Mouse (Mus musculus): ENCODE measurements around the gene Nrxn1. TPM values are rescaled to one million over a fixed set of nuclear protein-coding genes. Genes with fewer than 3 reads are reported as not detected.
A peak's percentile ranks its signal among the peaks of the same experiment; 100 is the strongest.

The Nrxn1 gene
- polyA plus RNA-seq, 1 experiment from 2014 or later: 2.1 TPM

DNA sequence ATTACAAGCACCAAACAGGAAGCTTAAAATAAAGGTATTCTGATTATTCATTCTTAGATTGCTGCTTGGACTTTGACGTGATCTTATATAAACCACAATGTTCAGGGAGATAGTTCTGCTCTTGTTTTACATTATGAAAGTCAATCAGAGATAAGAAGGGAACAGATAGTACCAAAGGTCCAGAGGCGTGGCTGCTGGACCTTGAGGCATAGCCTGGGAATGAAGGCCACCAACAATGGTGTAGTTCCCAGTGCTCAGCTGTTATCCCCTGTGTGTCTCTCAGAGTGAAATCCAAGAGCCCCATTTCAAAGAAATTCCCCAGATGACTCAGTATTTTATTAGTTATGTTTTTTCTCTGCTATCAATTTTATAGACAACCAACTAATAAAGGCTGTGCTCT is 294.2 kb downstream of the Nrxn1 start:
- peak; percentile 98 for ATAC-seq
- 55% methylated on average over 2 of the region's 2 CpGs for WGBS
- H3K4me3 ChIP-seq (ENCODE audit: low read length): no peak overlapping the region
- H3K36me3 ChIP-seq (ENCODE audit: control insufficient read depth, insufficient read depth, low read length): no peaks in the 10 kb centered on the region
- no peak overlapping the region for H3K9ac ChIP-seq (ENCODE audit: low read depth, low read length)
- no peak overlapping the region; the same call in 1 of the 2 replicates for H3K27ac ChIP-seq (ENCODE audit: low read length)
- no peaks in the 10 kb centered on the region for H3K9me3 ChIP-seq (ENCODE audit: control insufficient read depth, low read length)
- H3K4me1 ChIP-seq (ENCODE audit: control insufficient read depth, insufficient read depth, low read length): no peaks in the 10 kb centered on the region
- no peak overlapping the region for H3K4me2 ChIP-seq (ENCODE audit: low read depth, low read length)
- H3K27me3 ChIP-seq (replicated peaks; ENCODE audit: control insufficient read depth, insufficient read depth, low read length): no peaks in the 10 kb centered on the region

DNA sequence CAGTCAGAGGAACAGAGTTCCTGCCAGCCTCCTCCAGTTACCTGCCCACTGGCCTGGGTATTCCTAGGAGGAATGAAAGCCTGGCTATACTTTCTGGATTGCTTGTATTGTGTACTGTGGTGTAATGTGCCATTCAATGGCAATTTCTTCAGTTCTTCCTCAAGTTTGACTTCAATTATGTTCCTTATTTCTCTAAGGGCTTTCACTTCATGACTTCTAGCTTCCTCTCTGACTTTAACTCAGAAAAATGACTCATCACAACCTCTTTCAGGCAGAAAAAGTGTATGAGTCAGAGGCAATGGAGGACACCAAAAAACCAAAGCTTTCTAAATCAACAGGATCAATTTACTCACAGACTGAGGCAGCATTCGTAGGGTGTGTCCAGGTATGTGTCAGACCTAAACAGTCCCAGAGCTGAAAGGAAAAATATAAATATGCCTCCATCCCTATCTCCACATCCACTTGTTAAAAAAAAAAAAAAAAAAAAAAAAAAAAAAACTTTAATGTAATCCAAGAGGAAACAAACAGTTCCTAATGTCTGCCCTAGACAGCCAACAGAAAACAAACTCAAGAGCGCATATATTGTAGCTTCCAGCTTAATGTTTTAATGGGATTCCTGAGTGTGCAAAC is 295.1 kb downstream of the Nrxn1 start:
- H3K27ac ChIP-seq (ENCODE audit: low read length): no peak overlapping the region

DNA sequence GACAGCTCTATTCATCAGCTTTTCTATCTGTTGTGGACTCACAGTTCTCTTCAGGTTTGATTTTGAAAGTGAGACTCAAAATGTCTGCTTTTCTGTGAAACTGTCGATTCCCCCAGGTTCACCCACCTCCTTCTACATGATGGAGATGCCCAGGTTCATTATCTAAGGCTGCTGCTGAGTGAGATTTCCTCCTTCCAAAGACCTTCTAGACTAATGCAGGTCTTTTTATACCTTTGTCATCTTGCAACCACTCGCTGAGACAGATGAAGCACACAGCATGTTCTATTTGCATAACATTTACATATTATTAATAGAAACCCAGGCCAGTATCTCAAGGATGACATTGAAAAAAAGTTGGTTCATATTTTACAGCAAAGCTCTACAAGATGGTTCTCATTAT is 295.9 kb downstream of the Nrxn1 start:
- 78% methylated on average over 2 of the region's 2 CpGs for WGBS

More for the DNA sequence above, 295.1 kb downstream of the Nrxn1 start:
- Histone ChIP-seq H3K4me1 (ENCODE audit: control insufficient read depth, insufficient read depth, low read length) (no peaks in the 10 kb centered on the region), H3K9ac (ENCODE audit: low read depth, low read length) (no peak overlapping the region), H3K4me2 (ENCODE audit: low read depth, low read length) (no peak overlapping the region), H3K4me3 (ENCODE audit: low read length) (no peak overlapping the region), H3K27me3 (replicated peaks; ENCODE audit: control insufficient read depth, insufficient read depth, low read length) (no peaks in the 10 kb centered on the region), H3K9me3 (ENCODE audit: control insufficient read depth, low read length) (no peaks in the 10 kb centered on the region), H3K36me3 (ENCODE audit: control insufficient read depth, insufficient read depth, low read length) (no peaks in the 10 kb centered on the region)
- ATAC-seq: peak; percentile 27; the same call in 1 of the 2 replicates
- 91% methylated on average over 2 of the region's 2 CpGs for WGBS

DNA sequence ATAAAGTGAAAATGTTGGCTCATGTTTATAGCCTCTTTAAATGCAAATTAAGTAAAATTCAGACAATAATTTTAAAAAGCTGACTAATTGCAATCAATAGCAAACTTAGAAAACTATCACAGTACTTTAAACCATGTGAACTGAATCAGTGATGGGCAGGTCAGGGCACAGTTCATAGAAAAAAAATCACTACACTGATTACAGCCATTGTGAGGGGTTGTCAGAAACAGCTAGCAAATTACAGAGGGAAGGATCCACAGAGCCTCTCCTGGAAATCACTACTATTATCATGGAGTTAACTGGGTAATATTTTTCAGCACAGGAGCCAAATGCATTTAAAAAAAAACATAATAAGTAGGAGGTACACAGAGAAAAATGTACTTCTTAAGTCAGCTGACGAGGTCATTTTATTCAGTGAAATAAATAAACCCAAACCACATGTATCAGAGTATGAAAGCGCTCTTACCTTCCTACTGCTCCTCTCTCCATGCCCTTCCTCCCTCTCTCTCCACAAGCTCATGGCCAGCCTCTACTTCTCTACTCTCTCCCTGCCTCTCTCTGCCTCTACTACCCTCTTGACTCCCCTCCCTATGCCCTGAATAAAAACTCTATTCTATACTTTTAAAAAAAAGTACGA is 304.3 kb downstream of the Nrxn1 start:
- Histone ChIP-seq H3K27ac (ENCODE audit: low read length) (no peak overlapping the region), H3K4me2 (ENCODE audit: low read depth, low read length) (no peak overlapping the region), H3K27me3 (replicated peaks; ENCODE audit: control insufficient read depth, insufficient read depth, low read length) (no peaks in the 10 kb centered on the region), H3K4me1 (ENCODE audit: control insufficient read depth, insufficient read depth, low read length) (no peaks in the 10 kb centered on the region), H3K4me3 (ENCODE audit: low read length) (no peak overlapping the region), H3K9me3 (ENCODE audit: control insufficient read depth, low read length) (no peaks in the 10 kb centered on the region), H3K36me3 (ENCODE audit: control insufficient read depth, insufficient read depth, low read length) (no peaks in the 10 kb centered on the region), H3K9ac (ENCODE audit: low read depth, low read length) (no peak overlapping the region)
- ATAC-seq: no peak
- 89% methylated on average over 3 of the region's 3 CpGs for WGBS

More for the DNA sequence above, 295.9 kb downstream of the Nrxn1 start:
- Histone ChIP-seq H3K4me3 (ENCODE audit: low read length) (no peak overlapping the region), H3K9me3 (ENCODE audit: control insufficient read depth, low read length) (no peaks in the 10 kb centered on the region), H3K4me2 (ENCODE audit: low read depth, low read length) (no peak overlapping the region), H3K4me1 (ENCODE audit: control insufficient read depth, insufficient read depth, low read length) (no peaks in the 10 kb centered on the region), H3K36me3 (ENCODE audit: control insufficient read depth, insufficient read depth, low read length) (no peaks in the 10 kb centered on the region), H3K27ac (ENCODE audit: low read length) (no peak overlapping the region), H3K9ac (ENCODE audit: low read depth, low read length) (no peak overlapping the region), H3K27me3 (replicated peaks; ENCODE audit: control insufficient read depth, insufficient read depth, low read length) (no peaks in the 10 kb centered on the region)
- no peak for ATAC-seq

DNA sequence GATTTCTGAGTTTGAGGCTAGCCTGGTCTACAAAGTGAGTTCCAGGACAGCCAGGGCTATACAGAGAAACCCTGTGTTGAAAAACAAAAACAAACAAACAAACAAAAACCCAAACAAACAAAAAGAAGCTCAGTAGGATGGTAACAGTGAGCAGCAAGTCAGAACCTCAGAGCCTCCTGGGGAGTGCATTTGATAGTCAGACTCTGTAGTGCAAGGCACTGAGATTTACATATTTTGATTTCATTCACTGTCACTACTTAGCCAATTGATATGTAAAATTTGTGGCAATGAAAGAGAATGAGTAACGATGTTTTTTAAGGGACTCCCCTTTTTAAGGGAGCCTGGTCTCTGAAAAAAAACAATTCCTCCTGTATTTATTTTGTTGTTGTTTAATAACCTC is 304.8 kb downstream of the Nrxn1 start:
- WGBS: 62% methylated on average over 1 of the region's 1 CpGs
- no peak for ATAC-seq
- Histone ChIP-seq H3K4me1 (ENCODE audit: control insufficient read depth, insufficient read depth, low read length) (no peaks in the 10 kb centered on the region), H3K27me3 (replicated peaks; ENCODE audit: control insufficient read depth, insufficient read depth, low read length) (no peaks in the 10 kb centered on the region), H3K27ac (ENCODE audit: low read length) (no peak overlapping the region), H3K9me3 (ENCODE audit: control insufficient read depth, low read length) (no peaks in the 10 kb centered on the region), H3K4me2 (ENCODE audit: low read depth, low read length) (no peak overlapping the region), H3K36me3 (ENCODE audit: control insufficient read depth, insufficient read depth, low read length) (no peaks in the 10 kb centered on the region), H3K9ac (ENCODE audit: low read depth, low read length) (no peak overlapping the region), H3K4me3 (ENCODE audit: low read length) (no peak overlapping the region)

DNA sequence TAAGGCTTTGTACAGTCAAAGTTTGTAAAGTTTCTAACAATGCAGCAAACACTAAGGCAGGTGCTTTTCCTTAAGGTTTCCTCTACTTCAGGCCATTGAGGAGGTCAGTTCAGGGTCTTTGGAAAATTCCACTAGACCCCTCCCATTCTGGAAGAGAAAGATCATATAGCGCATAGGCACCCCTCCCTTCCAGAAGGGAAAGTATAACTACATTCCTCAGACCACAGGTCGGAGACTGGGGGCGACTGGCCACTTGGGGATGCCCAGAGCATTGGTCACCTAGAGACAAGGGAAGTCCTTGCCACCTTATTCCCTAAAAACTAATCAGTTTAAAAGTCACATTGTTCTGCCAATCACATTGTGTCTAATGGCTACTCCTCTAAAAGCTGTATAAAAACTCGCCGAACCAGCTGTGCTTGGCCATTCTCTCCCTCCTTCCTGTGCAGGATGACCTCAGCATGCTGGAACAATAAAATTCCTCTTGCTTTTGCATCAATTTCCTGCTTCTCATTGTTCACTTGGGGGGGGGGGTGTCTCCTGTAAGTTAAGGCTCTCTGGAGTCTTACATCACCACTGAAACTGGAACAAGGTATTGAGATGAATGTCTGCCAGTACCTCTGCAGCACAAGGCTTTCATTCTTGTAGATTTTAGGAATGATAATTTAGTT is 305.6 kb downstream of the Nrxn1 start:
- H3K9me3 ChIP-seq (ENCODE audit: control insufficient read depth, low read length): no peaks in the 10 kb centered on the region
- no peak overlapping the region for H3K27ac ChIP-seq (ENCODE audit: low read length)
- no peaks in the 10 kb centered on the region for H3K27me3 ChIP-seq (replicated peaks; ENCODE audit: control insufficient read depth, insufficient read depth, low read length)
- no peak overlapping the region for H3K4me3 ChIP-seq (ENCODE audit: low read length)
- H3K9ac ChIP-seq (ENCODE audit: low read depth, low read length): no peak overlapping the region
- no peak for ATAC-seq
- 80% methylated on average over 5 of the region's 5 CpGs for WGBS
- no peak overlapping the region for H3K4me2 ChIP-seq (ENCODE audit: low read depth, low read length)
- H3K36me3 ChIP-seq (ENCODE audit: control insufficient read depth, insufficient read depth, low read length): no peaks in the 10 kb centered on the region
- H3K4me1 ChIP-seq (ENCODE audit: control insufficient read depth, insufficient read depth, low read length): no peaks in the 10 kb centered on the region

DNA sequence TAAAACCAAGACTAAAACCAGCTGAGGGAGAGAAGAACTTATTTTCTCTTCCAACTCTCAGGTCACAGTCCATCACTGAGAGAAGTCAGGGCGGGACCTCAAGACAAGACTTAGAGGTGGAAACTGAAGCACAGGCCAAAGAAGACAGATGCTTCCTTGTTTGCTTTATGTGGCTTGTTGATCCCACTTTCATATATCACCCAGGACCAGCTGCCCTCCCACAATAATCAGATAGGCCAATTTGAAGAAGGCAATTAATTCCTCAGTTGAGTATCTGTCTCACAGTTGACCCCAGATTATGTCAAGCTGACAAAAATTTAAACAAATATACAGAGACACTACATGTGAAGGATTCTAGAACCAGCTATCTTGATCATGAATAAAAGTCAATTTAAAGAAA is 312.4 kb downstream of the Nrxn1 start:
- no peak overlapping the region for H3K9ac ChIP-seq (ENCODE audit: low read depth, low read length)
- H3K27ac ChIP-seq (ENCODE audit: low read length): no peak overlapping the region

DNA sequence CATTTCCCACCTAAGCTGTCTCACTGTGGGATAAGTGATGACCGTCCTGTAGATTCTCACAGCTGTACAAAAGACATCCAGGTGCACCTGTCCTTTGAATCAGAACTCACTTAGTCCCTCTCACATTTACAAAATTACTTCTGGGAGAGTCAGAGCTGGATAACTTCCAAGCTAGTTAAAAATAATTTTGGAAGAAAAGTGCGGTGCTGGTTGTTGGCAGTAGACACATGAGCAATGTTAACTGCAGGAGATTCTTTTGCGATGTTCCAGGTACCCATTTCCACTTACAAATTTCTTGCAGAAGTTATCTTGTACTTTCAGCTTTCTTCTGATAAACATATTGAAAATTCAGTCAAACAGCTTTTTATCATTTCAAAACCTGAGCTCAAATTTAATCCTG is 317.5 kb downstream of the Nrxn1 start:
- H3K27ac ChIP-seq (ENCODE audit: low read length): no peak overlapping the region
- no peak overlapping the region for H3K4me2 ChIP-seq (ENCODE audit: low read depth, low read length)
- WGBS: 74% methylated on average over 3 of the region's 3 CpGs
- H3K9me3 ChIP-seq (ENCODE audit: control insufficient read depth, low read length): no peaks in the 10 kb centered on the region
- no peaks in the 10 kb centered on the region for H3K27me3 ChIP-seq (replicated peaks; ENCODE audit: control insufficient read depth, insufficient read depth, low read length)
- ATAC-seq: no peak
- H3K9ac ChIP-seq (ENCODE audit: low read depth, low read length): no peak overlapping the region
- no peaks in the 10 kb centered on the region for H3K4me1 ChIP-seq (ENCODE audit: control insufficient read depth, insufficient read depth, low read length)
- H3K4me3 ChIP-seq (ENCODE audit: low read length): no peak overlapping the region
- no peaks in the 10 kb centered on the region for H3K36me3 ChIP-seq (ENCODE audit: control insufficient read depth, insufficient read depth, low read length)

More for the DNA sequence above, 312.4 kb downstream of the Nrxn1 start:
- WGBS: 66% methylated on average over 1 of the region's 1 CpGs
- Histone ChIP-seq H3K4me1 (ENCODE audit: control insufficient read depth, insufficient read depth, low read length) (no peaks in the 10 kb centered on the region), H3K9me3 (ENCODE audit: control insufficient read depth, low read length) (no peaks in the 10 kb centered on the region), H3K27me3 (replicated peaks; ENCODE audit: control insufficient read depth, insufficient read depth, low read length) (no peaks in the 10 kb centered on the region), H3K4me2 (ENCODE audit: low read depth, low read length) (no peak overlapping the region), H3K4me3 (ENCODE audit: low read length) (no peak overlapping the region), H3K36me3 (ENCODE audit: control insufficient read depth, insufficient read depth, low read length) (no peaks in the 10 kb centered on the region)
- ATAC-seq: no peak

DNA sequence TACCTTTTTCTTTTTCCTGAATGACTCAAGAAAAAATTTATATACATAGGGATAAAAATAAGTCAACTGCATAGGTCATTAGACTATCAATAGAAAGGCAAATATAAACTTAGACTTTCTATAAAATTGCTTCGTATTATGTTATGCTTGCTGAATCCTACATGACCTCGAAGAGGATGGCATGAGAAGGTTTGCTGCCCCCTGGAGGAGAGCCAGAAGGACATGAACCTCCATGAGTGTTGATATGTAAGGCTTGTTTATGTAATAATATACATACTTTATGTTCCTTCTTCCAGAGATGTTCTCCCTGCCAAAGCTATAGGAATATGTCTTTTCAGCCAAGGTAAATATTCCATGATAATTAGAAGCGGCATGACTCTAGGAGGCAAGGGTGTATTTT is 319.6 kb downstream of the Nrxn1 start:
- Histone ChIP-seq H3K36me3 (ENCODE audit: control insufficient read depth, insufficient read depth, low read length) (no peaks in the 10 kb centered on the region), H3K27ac (ENCODE audit: low read length) (no peak overlapping the region), H3K9me3 (ENCODE audit: control insufficient read depth, low read length) (no peaks in the 10 kb centered on the region), H3K4me1 (ENCODE audit: control insufficient read depth, insufficient read depth, low read length) (no peaks in the 10 kb centered on the region), H3K9ac (ENCODE audit: low read depth, low read length) (no peak overlapping the region), H3K4me3 (ENCODE audit: low read length) (no peak overlapping the region), H3K4me2 (ENCODE audit: low read depth, low read length) (no peak overlapping the region), H3K27me3 (replicated peaks; ENCODE audit: control insufficient read depth, insufficient read depth, low read length) (no peaks in the 10 kb centered on the region)
- ATAC-seq: no peak
- 83% methylated on average over 3 of the region's 3 CpGs for whole genome bisulfite sequencing

Measured in intestine, embryonic 16.5 days (tissue).